Mouse (Mus musculus) layer of hippocampus, postnatal 10 days (tissue): ENCODE data around the gene Nfkbib. TPM values are rescaled to one million over a fixed set of nuclear protein-coding genes. Genes with fewer than 3 reads are reported as not detected.
A peak's percentile ranks its signal among the peaks of the same experiment; 100 is the strongest.

Source experiments
- DNase-seq, 2 experiments: peaks; one replicate each; pipeline ENCODE4 v3.0.0; 2021; ENCODE audit warnings: low spot score in 2 of 2
- total RNA-seq, 2 experiments: library from RNA; stranded (reverse); gene quantifications; 2 replicates each; pipeline ENCODE4 v1.2.3; 2021

Gene Nfkbib
- total RNA-seq, 2 experiments from 2014 or later: 32.2 to 35.8 TPM

GRCm38 (mm10) chr7:28720753-28721537, 46.4 kb downstream of the Nfkbib start:
- DNase-seq: no peak

GRCm38 (mm10) chr7:28719650-28720049, 47.7 kb downstream of the Nfkbib start:
- no peak for DNase-seq

- DNase-seq: no peak
Measured at GRCm38 (mm10) chr7:28719159-28719558, 48.2 kb downstream of the Nfkbib start.

- no peak for DNase-seq
Measured at GRCm38 (mm10) chr7:28717726-28718125, 49.6 kb downstream of the Nfkbib start.

GRCm38 (mm10) chr7:28716590-28717281, 50.6 kb downstream of the Nfkbib start, which contains the start of gene Fbxo17:
Fbxo17 (plus strand) TSS chr7:28716804.
- DNase-seq: peak; percentile 35 to 48

- no peak for DNase-seq
Measured at GRCm38 (mm10) chr7:28715598-28715997, 51.7 kb downstream of the Nfkbib start.

- peak in 1 of 2 experiments; percentile 21 for DNase-seq
Measured at GRCm38 (mm10) chr7:28714667-28715066, 52.6 kb downstream of the Nfkbib start.

GRCm38 (mm10) chr7:28710962-28711361, 56.4 kb downstream of the Nfkbib start:
- no peak for DNase-seq

GRCm38 (mm10) chr7:28709454-28709853, 57.9 kb downstream of the Nfkbib start:
- no peak for DNase-seq

Other genes with a start within 250 kb of the Nfkbib start
- not detected for gene Ifnl3, start 244.7 kb downstream of the Nfkbib start, total RNA-seq
- gene Sycn, start 226.6 kb downstream of the Nfkbib start, total RNA-seq: not detected
- gene Nccrp1, start 220.3 kb downstream of the Nfkbib start, total RNA-seq: under 1 TPM; 0.42 to 0.46 TPM
- 10 to 100 TPM; 58.4 to 61.9 TPM for gene Samd4b, start 169.4 kb downstream of the Nfkbib start, total RNA-seq
- gene Pak4, start 169.3 kb downstream of the Nfkbib start, total RNA-seq: 10 to 100 TPM; 11.7 to 13.0 TPM
- gene Acp7, start 136.2 kb downstream of the Nfkbib start, total RNA-seq: 1 to 10 TPM; 1.5 to 2.1 TPM
- 10 to 100 TPM; 16.2 to 19.8 TPM for gene Fbxo27, start 74.7 kb downstream of the Nfkbib start, total RNA-seq
- gene Fbxo17, start 50.7 kb downstream of the Nfkbib start, total RNA-seq: 1 to 10 TPM; 2.0 to 2.2 TPM
- gene Mrps12, start 25.7 kb downstream of the Nfkbib start, total RNA-seq: 10 to 100 TPM; 45.7 to 52.1 TPM
- gene Sars2, start 25.5 kb downstream of the Nfkbib start, total RNA-seq: 10 to 100 TPM; 14.1 to 17.2 TPM
- gene Ccer2, start 11.3 kb downstream of the Nfkbib start, total RNA-seq: under 1 TPM; 0.46 to 0.54 TPM
- gene Sirt2, start 777 bp downstream of the Nfkbib start, total RNA-seq: 100 to 1,000 TPM; 150 to 167 TPM
- gene Rinl, start 21.5 kb upstream of the Nfkbib start, total RNA-seq: 1 to 10 TPM; 1.5 to 2.0 TPM
- 100 to 1,000 TPM; 441 to 521 TPM for gene Hnrnpl, start 41.0 kb upstream of the Nfkbib start, total RNA-seq
- 10 to 100 TPM; 49.1 to 50.8 TPM for gene Ech1, start 57.7 kb upstream of the Nfkbib start, total RNA-seq
- 1 to 10 TPM; 2.1 to 2.7 TPM for gene Lgals4, start 66.3 kb upstream of the Nfkbib start, total RNA-seq
- gene Lgals7, start 96.3 kb upstream of the Nfkbib start, total RNA-seq: under 1 TPM in 1 of 2 experiments, not detected in 1; 0.62 TPM
- gene Capn12, start 113.9 kb upstream of the Nfkbib start, total RNA-seq: under 1 TPM; 0.54 to 0.82 TPM
- gene Actn4, start 194.8 kb upstream of the Nfkbib start, total RNA-seq: 100 to 1,000 TPM; 128 to 129 TPM
- gene Eif3k, start 214.4 kb upstream of the Nfkbib start, total RNA-seq: 100 to 1,000 TPM; 177 to 178 TPM
- gene Map4k1, start 214.5 kb upstream of the Nfkbib start, total RNA-seq: 1 to 10 TPM; 4.6 to 5.8 TPM